Comparison of ENCODE assay signal across 11 mouse cellular contexts in genomic region chr6:87806857-87807256, GRCm38 (mm10). TPM values are rescaled to one million over a fixed set of nuclear protein-coding genes. Genes with fewer than 3 reads are reported as not detected.
DNase-seq lines count a peak whose midpoint lies in the region; ATAC-seq and TF ChIP-seq lines count a peak whose summit lies in the region.
"Had no signal": no experiment of that assay in that cellular context is flagged by ENCODE, and none has a peak within 500 bp of the region (broad histone marks: within the 10 kb centered on the region; RNA-seq: fewer than 3 reads in every experiment).

No protein-coding gene starts in this region.

- no peak overlapping the region for H3K4me3 ChIP-seq in heart, embryonic 10.5 days
- no peak overlapping the region for H3K4me3 ChIP-seq in midbrain, embryonic 11.5 days (ENCODE audit: low read depth, low read length)
- no peak overlapping the region for H3K4me3 ChIP-seq in midbrain, embryonic 13.5 days (replicated peaks)
- no peak overlapping the region for H3K4me3 ChIP-seq in liver, embryonic 14.5 days (ENCODE audit: insufficient read depth in 1 of 2, low read depth in 2 of 2, low read length in 2 of 2)
- H3K4me3 ChIP-seq in stomach, embryonic 16.5 days (replicated peaks; ENCODE audit: low read length), result no peak overlapping the region
- H3K4me3 ChIP-seq: forebrain, embryonic 10.5 days had no signal

- ATAC-seq in midbrain, embryonic 11.5 days (ENCODE audit: low FRiP score), result no peak
- no peak for ATAC-seq in midbrain, embryonic 13.5 days
- no peak for ATAC-seq in liver, embryonic 14.5 days (ENCODE audit: insufficient read depth)
- no peak for ATAC-seq in stomach, embryonic 16.5 days (ENCODE audit: insufficient read depth, low FRiP score)
- ATAC-seq: intestine, embryonic 16.5 days had no signal

- no peak for DNase-seq in heart, embryonic 10.5 days (ENCODE audit: low spot score)
- DNase-seq in heart, postnatal 25 days (ENCODE audit: low spot score), result no peak
- DNase-seq in midbrain, embryonic 11.5 days (ENCODE audit: low spot score, missing footprints), result peak; percentile 39
- no peak for DNase-seq in liver, embryonic 14.5 days (ENCODE audit: low read depth in 3 of 3, low spot score in 3 of 3)
- no peak for DNase-seq in frontal cortex, postnatal 10 days (ENCODE audit: low spot score in 2 of 2)
- DNase-seq: lung, adult 18-20 months; right cerebral cortex, postnatal 14 days had no signal

- peak overlapping the region; percentile 18; the same call in 1 of the 2 replicates for H3K27ac ChIP-seq in heart, embryonic 10.5 days
- no peak overlapping the region for H3K27ac ChIP-seq in midbrain, embryonic 11.5 days (ENCODE audit: low read depth, low read length)
- H3K27ac ChIP-seq in midbrain, embryonic 13.5 days, result no peak overlapping the region
- H3K27ac ChIP-seq in liver, embryonic 14.5 days, result no peak overlapping the region; the same call in 1 of the 2 replicates
- H3K27ac ChIP-seq in stomach, embryonic 16.5 days (ENCODE audit: low read length), result peak overlapping the region; percentile 33; the same call in 1 of the 2 replicates
- H3K27ac ChIP-seq: forebrain, embryonic 10.5 days had no signal

- TF ChIP-seq EP300 in liver, embryonic 14.5 days (IDR thresholded peaks at IDR 0.05; ENCODE audit: low read depth), result no peak

- no peak overlapping the region for H3K9ac ChIP-seq in midbrain, embryonic 11.5 days (ENCODE audit: low read length)
- H3K9ac ChIP-seq in midbrain, embryonic 13.5 days (replicated peaks), result no peak overlapping the region
- no peak overlapping the region for H3K9ac ChIP-seq in liver, embryonic 14.5 days (replicated peaks)
- no peak overlapping the region; the same call in 1 of the 2 replicates for H3K9ac ChIP-seq in stomach, embryonic 16.5 days (ENCODE audit: low read length)

- H3K4me1 ChIP-seq in heart, embryonic 10.5 days, result peaks cover 13% of the 10 kb centered on the region
- peaks cover 5% of the 10 kb centered on the region; the same call in 1 of the 2 replicates for H3K4me1 ChIP-seq in midbrain, embryonic 11.5 days (ENCODE audit: control insufficient read depth, insufficient read depth, low read length)
- H3K4me1 ChIP-seq in midbrain, embryonic 13.5 days (replicated peaks), result peaks cover 15% of the 10 kb centered on the region
- H3K4me1 ChIP-seq in liver, embryonic 14.5 days (replicated peaks; ENCODE audit: control insufficient read depth in 2 of 2, insufficient read depth in 2 of 2, low read length in 1 of 2), result peaks cover 26 to 34% of the 10 kb centered on the region in 2 experiments
- H3K4me1 ChIP-seq in stomach, embryonic 16.5 days (ENCODE audit: control insufficient read depth, insufficient read depth, low read length), result peaks cover 13% of the 10 kb centered on the region

- no peaks in the 10 kb centered on the region for H3K27me3 ChIP-seq in heart, embryonic 10.5 days (ENCODE audit: insufficient read depth, poor library complexity, severe bottlenecking)
- H3K27me3 ChIP-seq in midbrain, embryonic 11.5 days (ENCODE audit: control insufficient read depth, insufficient read depth, low read length), result no peaks in the 10 kb centered on the region
- no peaks in the 10 kb centered on the region for H3K27me3 ChIP-seq in midbrain, embryonic 13.5 days
- H3K27me3 ChIP-seq in liver, embryonic 14.5 days (ENCODE audit: control insufficient read depth, insufficient read depth, low read length), result no peaks in the 10 kb centered on the region
- H3K27me3 ChIP-seq in stomach, embryonic 16.5 days (ENCODE audit: control insufficient read depth, insufficient read depth, low read length), result no peaks in the 10 kb centered on the region

- intact Hi-C loops in heart, postnatal 25 days (cut with DNase I), result no loop called here

- WGBS in heart, embryonic 10.5 days, result 51% methylated on average over 2 of the region's 2 CpGs
- 70% methylated on average over 2 of the region's 2 CpGs for WGBS in midbrain, embryonic 11.5 days
- WGBS in midbrain, embryonic 13.5 days, result 52% methylated on average over 2 of the region's 2 CpGs
- WGBS in liver, embryonic 14.5 days (ENCODE audit: insufficient replicate concordance), result 53% methylated on average over 2 of the region's 2 CpGs
- 42% methylated on average over 2 of the region's 2 CpGs for WGBS in stomach, embryonic 16.5 days

- no peak for TF ChIP-seq CTCF in liver, embryonic 14.5 days (IDR thresholded peaks at IDR 0.05; ENCODE audit: low read depth)

- no peaks in the 10 kb centered on the region for H3K36me3 ChIP-seq in heart, embryonic 10.5 days
- H3K36me3 ChIP-seq in midbrain, embryonic 11.5 days (ENCODE audit: control insufficient read depth, insufficient read depth, low read length), result no peaks in the 10 kb centered on the region
- H3K36me3 ChIP-seq in midbrain, embryonic 13.5 days, result peaks cover 6% of the 10 kb centered on the region; the same call in 1 of the 2 replicates
- peaks cover 25% of the 10 kb centered on the region for H3K36me3 ChIP-seq in liver, embryonic 14.5 days (replicated peaks; ENCODE audit: control insufficient read depth, insufficient read depth, low read depth)
- no peaks in the 10 kb centered on the region for H3K36me3 ChIP-seq in stomach, embryonic 16.5 days (ENCODE audit: control insufficient read depth, insufficient read depth, low read length)

- H3K4me2 ChIP-seq in midbrain, embryonic 11.5 days, result no peak overlapping the region
- no peak overlapping the region for H3K4me2 ChIP-seq in midbrain, embryonic 13.5 days (replicated peaks)
- H3K4me2 ChIP-seq in liver, embryonic 14.5 days (ENCODE audit: low read depth), result peak overlapping the region; percentile 86
- H3K4me2 ChIP-seq in stomach, embryonic 16.5 days (ENCODE audit: low read depth, low read length), result no peak overlapping the region

- H3K9me3 ChIP-seq in heart, embryonic 10.5 days, result no peaks in the 10 kb centered on the region
- H3K9me3 ChIP-seq in midbrain, embryonic 11.5 days (ENCODE audit: control insufficient read depth, low read length), result no peaks in the 10 kb centered on the region
- H3K9me3 ChIP-seq in midbrain, embryonic 13.5 days, result no peaks in the 10 kb centered on the region
- H3K9me3 ChIP-seq in liver, embryonic 14.5 days (ENCODE audit: control insufficient read depth, low read length), result no peaks in the 10 kb centered on the region
- H3K9me3 ChIP-seq in stomach, embryonic 16.5 days (replicated peaks; ENCODE audit: control insufficient read depth, low read length), result no peaks in the 10 kb centered on the region
- H3K9me3 ChIP-seq: forebrain, embryonic 10.5 days had no signal

RNA-seq across cellular contexts. Expression of gene Rab43, which starts 5.1 kb away (rescaled TPM):
- polyA plus RNA-seq in heart, embryonic 10.5 days (2016; fragmentation: Nextera tagmentation; extraction: Ambion mirVana), result 4.4 and 5.1 TPM in 2 replicates
- 10 to 100 TPM; 12.5 to 15.7 TPM for total RNA-seq in heart, postnatal 25 days (2021)
- polyA plus RNA-seq in midbrain, embryonic 11.5 days (2014; fragmentation: Nextera tagmentation; extraction: Ambion mirVana), result 7.7 and 8.0 TPM in 2 replicates
- 7.5 and 9.6 TPM in 2 replicates for polyA plus RNA-seq in midbrain, embryonic 13.5 days (2015; fragmentation: Nextera tagmentation; extraction: Ambion mirVana)
- polyA plus RNA-seq in liver, embryonic 14.5 days (2012; rRNA removed), result 21.9 and 27.8 TPM in 2 replicates
- polyA plus RNA-seq in liver, embryonic 14.5 days (2014; fragmentation: Nextera tagmentation; extraction: Ambion mirVana), result 25.9 and 34.1 TPM in 2 replicates
- polyA plus RNA-seq in stomach, embryonic 16.5 days (2015; fragmentation: Nextera tagmentation; extraction: Ambion mirVana), result 8.9 and 10.7 TPM in 2 replicates

RNA-seq across cellular contexts. Expression of gene Gm45140, which starts 28.7 kb away (rescaled TPM):
- 2.3 and 2.5 TPM in 2 replicates for polyA plus RNA-seq in heart, embryonic 10.5 days (2016; fragmentation: Nextera tagmentation; extraction: Ambion mirVana)
- total RNA-seq in heart, postnatal 25 days (2021), result 1 to 10 TPM; 1.2 to 1.6 TPM
- polyA plus RNA-seq in midbrain, embryonic 11.5 days (2014; fragmentation: Nextera tagmentation; extraction: Ambion mirVana), result 1.9 and 4.0 TPM in 2 replicates
- 3.2 and 3.3 TPM in 2 replicates for polyA plus RNA-seq in midbrain, embryonic 13.5 days (2015; fragmentation: Nextera tagmentation; extraction: Ambion mirVana)
- 0.28 and 3.2 TPM in 2 replicates for polyA plus RNA-seq in liver, embryonic 14.5 days (2012; rRNA removed)
- polyA plus RNA-seq in liver, embryonic 14.5 days (2014; fragmentation: Nextera tagmentation; extraction: Ambion mirVana), result 3.6 and 3.7 TPM in 2 replicates
- 3.0 and 6.1 TPM in 2 replicates for polyA plus RNA-seq in stomach, embryonic 16.5 days (2015; fragmentation: Nextera tagmentation; extraction: Ambion mirVana)

RNA-seq across cellular contexts. Expression of gene Gp9, which starts 29.0 kb away (rescaled TPM):
- polyA plus RNA-seq in heart, embryonic 10.5 days (2016; fragmentation: Nextera tagmentation; extraction: Ambion mirVana), result 4.8 and 6.2 TPM in 2 replicates
- 1 to 10 TPM in 1 of 2 experiments, under 1 TPM in 1; 0.78 to 1.2 TPM for total RNA-seq in heart, postnatal 25 days (2021)
- polyA plus RNA-seq in midbrain, embryonic 11.5 days (2014; fragmentation: Nextera tagmentation; extraction: Ambion mirVana), result 1.8 and 2.5 TPM in 2 replicates
- polyA plus RNA-seq in midbrain, embryonic 13.5 days (2015; fragmentation: Nextera tagmentation; extraction: Ambion mirVana), result 0.54 and 1.1 TPM in 2 replicates
- 35.1 and 62.4 TPM in 2 replicates for polyA plus RNA-seq in liver, embryonic 14.5 days (2012; rRNA removed)
- 29.1 and 35.2 TPM in 2 replicates for polyA plus RNA-seq in liver, embryonic 14.5 days (2014; fragmentation: Nextera tagmentation; extraction: Ambion mirVana)
- polyA plus RNA-seq in stomach, embryonic 16.5 days (2015; fragmentation: Nextera tagmentation; extraction: Ambion mirVana), result 1.2 and 1.4 TPM in 2 replicates

RNA-seq across cellular contexts. Expression of gene Isy1, which starts 31.7 kb away (rescaled TPM):
- 31.6 and 44.0 TPM in 2 replicates for polyA plus RNA-seq in heart, embryonic 10.5 days (2016; fragmentation: Nextera tagmentation; extraction: Ambion mirVana)
- total RNA-seq in heart, postnatal 25 days (2021), result 10 to 100 TPM; 19.5 to 21.9 TPM
- 66.4 and 71.5 TPM in 2 replicates for polyA plus RNA-seq in midbrain, embryonic 11.5 days (2014; fragmentation: Nextera tagmentation; extraction: Ambion mirVana)
- polyA plus RNA-seq in midbrain, embryonic 13.5 days (2015; fragmentation: Nextera tagmentation; extraction: Ambion mirVana), result 34.4 and 36.9 TPM in 2 replicates
- polyA plus RNA-seq in liver, embryonic 14.5 days (2012; rRNA removed), result 4.9 and 16.9 TPM in 2 replicates
- polyA plus RNA-seq in liver, embryonic 14.5 days (2014; fragmentation: Nextera tagmentation; extraction: Ambion mirVana), result 33.7 and 34.0 TPM in 2 replicates
- polyA plus RNA-seq in stomach, embryonic 16.5 days (2015; fragmentation: Nextera tagmentation; extraction: Ambion mirVana), result 40.1 and 48.1 TPM in 2 replicates

RNA-seq across cellular contexts. Expression of gene Cnbp, which starts 44.0 kb away (rescaled TPM):
- 999 and 1,260 TPM in 2 replicates for polyA plus RNA-seq in heart, embryonic 10.5 days (2016; fragmentation: Nextera tagmentation; extraction: Ambion mirVana)
- total RNA-seq in heart, postnatal 25 days (2021), result 100 to 1,000 TPM; 279 to 311 TPM
- polyA plus RNA-seq in midbrain, embryonic 11.5 days (2014; fragmentation: Nextera tagmentation; extraction: Ambion mirVana), result 1,266 and 1,289 TPM in 2 replicates
- polyA plus RNA-seq in midbrain, embryonic 13.5 days (2015; fragmentation: Nextera tagmentation; extraction: Ambion mirVana), result 700 and 708 TPM in 2 replicates
- 152 and 190 TPM in 2 replicates for polyA plus RNA-seq in liver, embryonic 14.5 days (2012; rRNA removed)
- polyA plus RNA-seq in liver, embryonic 14.5 days (2014; fragmentation: Nextera tagmentation; extraction: Ambion mirVana), result 556 and 576 TPM in 2 replicates
- 937 and 1,037 TPM in 2 replicates for polyA plus RNA-seq in stomach, embryonic 16.5 days (2015; fragmentation: Nextera tagmentation; extraction: Ambion mirVana)

Comparison
In these comparisons a context has a peak if more than half of its experiments do, and no peak if none do; other contexts are left out.
1. H3K27ac ChIP-seq: peak in heart, embryonic 10.5 days (single experiment) and stomach, embryonic 16.5 days (single experiment); none in midbrain, embryonic 11.5 days (single experiment), midbrain, embryonic 13.5 days (single experiment) and liver, embryonic 14.5 days (single experiment).